Mouse (Mus musculus): ENCODE results near the gene Hoxd3. TPM values are rescaled to one million over a fixed set of nuclear protein-coding genes. Genes with fewer than 3 reads are reported as not detected.
A peak's percentile ranks its signal among the peaks of the same experiment; 100 is the strongest.

Gene Hoxd3
- polyA plus RNA-seq, 1 experiment, result 0.42 TPM

GRCm38 (mm10) chr2:74726973-74727639 is 15.4 kb downstream of the Hoxd3 start:
- 41% methylated on average over 43 of the region's 43 CpGs for WGBS
- Histone ChIP-seq H3K27ac (ENCODE audit: insufficient read depth, low read depth, low read length) (no peak overlapping the region), H3K27me3 (ENCODE audit: control insufficient read depth, insufficient read depth, low read length) (peaks cover 44% of the 10 kb centered on the region)

GRCm38 (mm10) chr2:74727640-74728302 is 16.0 kb downstream of the Hoxd3 start:
- WGBS, result 30% methylated on average over 25 of the region's 25 CpGs
- TF ChIP-seq POLR2A (IDR thresholded peaks at IDR 0.05; ENCODE audit: low read depth, low read length) (no peak), CTCF (IDR thresholded peaks at IDR 0.05; ENCODE audit: extremely low read depth, insufficient read length, insufficient replicate concordance, low read depth, low read length) (no peak)
- Histone ChIP-seq H3K27ac (ENCODE audit: insufficient read depth, low read depth, low read length) (no peak overlapping the region), H3K27me3 (ENCODE audit: control insufficient read depth, insufficient read depth, low read length) (peaks cover 49% of the 10 kb centered on the region), H3K4me3 (ENCODE audit: low read depth, low read length) (peak overlapping the region; percentile 23; the same call in 1 of the 2 replicates), H3K36me3 (ENCODE audit: control insufficient read depth, insufficient read depth, low read length) (no peaks in the 10 kb centered on the region), H3K4me1 (ENCODE audit: control insufficient read depth, insufficient read depth, insufficient read length, low read length) (peaks cover 7% of the 10 kb centered on the region)

More at GRCm38 (mm10) chr2:74726973-74727639, 15.4 kb downstream of the Hoxd3 start:
- H3K36me3 ChIP-seq (ENCODE audit: control insufficient read depth, insufficient read depth, low read length), result no peaks in the 10 kb centered on the region
- peak overlapping the region; percentile 23 for H3K4me3 ChIP-seq (ENCODE audit: low read depth, low read length)
- peaks cover 6% of the 10 kb centered on the region for H3K4me1 ChIP-seq (ENCODE audit: control insufficient read depth, insufficient read depth, insufficient read length, low read length)
- TF ChIP-seq CTCF (IDR thresholded peaks at IDR 0.05; ENCODE audit: extremely low read depth, insufficient read length, insufficient replicate concordance, low read depth, low read length), result no peak

DNA sequence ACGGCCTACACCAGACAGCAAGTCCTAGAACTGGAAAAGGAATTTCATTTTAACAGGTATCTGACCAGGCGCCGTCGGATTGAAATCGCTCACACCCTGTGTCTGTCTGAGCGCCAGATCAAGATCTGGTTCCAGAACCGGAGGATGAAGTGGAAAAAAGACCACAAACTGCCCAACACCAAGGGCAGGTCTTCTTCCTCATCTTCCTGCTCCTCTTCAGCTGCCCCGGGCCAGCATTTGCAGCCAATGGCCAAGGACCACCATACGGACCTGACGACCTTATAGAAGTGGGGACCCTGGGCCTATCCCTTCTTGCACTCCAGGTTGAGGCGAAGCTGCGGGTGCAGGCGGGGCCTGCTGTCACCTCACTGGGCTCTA is 16.6 kb downstream of the Hoxd3 start:
- no peaks in the 10 kb centered on the region for H3K36me3 ChIP-seq (ENCODE audit: control insufficient read depth, insufficient read depth, low read length)
- H3K27ac ChIP-seq (ENCODE audit: insufficient read depth, low read depth, low read length), result no peak overlapping the region
- no peak overlapping the region for H3K4me3 ChIP-seq (ENCODE audit: low read depth, low read length)
- H3K27me3 ChIP-seq (ENCODE audit: control insufficient read depth, insufficient read depth, low read length), result peaks cover 51% of the 10 kb centered on the region
- 39% methylated on average over 13 of the region's 13 CpGs for WGBS
- TF ChIP-seq CTCF (IDR thresholded peaks at IDR 0.05; ENCODE audit: extremely low read depth, insufficient read length, insufficient replicate concordance, low read depth, low read length) (no peak), POLR2A (IDR thresholded peaks at IDR 0.05; ENCODE audit: low read depth, low read length) (no peak)
- peaks cover 7% of the 10 kb centered on the region for H3K4me1 ChIP-seq (ENCODE audit: control insufficient read depth, insufficient read depth, insufficient read length, low read length)

GRCm38 (mm10) chr2:74730331-74730730 is 18.6 kb downstream of the Hoxd3 start:
- H3K27me3 ChIP-seq (ENCODE audit: control insufficient read depth, insufficient read depth, low read length), result peaks cover 66% of the 10 kb centered on the region
- no peak overlapping the region for H3K4me3 ChIP-seq (ENCODE audit: low read depth, low read length)
- no peak overlapping the region for H3K27ac ChIP-seq (ENCODE audit: insufficient read depth, low read depth, low read length)
- TF ChIP-seq POLR2A (IDR thresholded peaks at IDR 0.05; ENCODE audit: low read depth, low read length) (no peak), CTCF (IDR thresholded peaks at IDR 0.05; ENCODE audit: extremely low read depth, insufficient read length, insufficient replicate concordance, low read depth, low read length) (no peak)
- no peaks in the 10 kb centered on the region for H3K36me3 ChIP-seq (ENCODE audit: control insufficient read depth, insufficient read depth, low read length)
- H3K4me1 ChIP-seq (ENCODE audit: control insufficient read depth, insufficient read depth, insufficient read length, low read length), result peaks cover 3% of the 10 kb centered on the region; the same call in 1 of the 2 replicates
- WGBS, result 41% methylated on average over 8 of the region's 8 CpGs

DNA sequence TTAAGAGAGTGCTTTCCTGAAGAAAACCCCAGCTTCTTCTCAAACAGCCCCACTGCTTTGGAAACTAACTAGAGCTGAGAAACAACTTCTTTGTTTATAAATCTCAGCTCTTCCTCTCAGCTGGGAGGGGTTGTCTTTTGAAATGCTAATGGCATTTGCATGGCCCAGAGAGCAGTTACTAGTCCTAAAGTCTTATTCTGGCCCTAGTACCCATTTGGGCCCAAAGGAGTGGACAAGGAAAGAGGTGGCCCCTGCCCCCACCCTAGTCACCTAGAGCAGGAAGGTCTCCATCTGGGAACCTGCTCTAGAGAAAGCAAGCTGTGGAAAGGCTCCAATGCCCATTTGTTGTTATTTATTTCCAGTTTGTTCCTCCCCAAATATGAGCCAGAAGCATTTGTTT is 19.3 kb downstream of the Hoxd3 start:
- no peaks in the 10 kb centered on the region for H3K36me3 ChIP-seq (ENCODE audit: control insufficient read depth, insufficient read depth, low read length)
- H3K4me1 ChIP-seq (ENCODE audit: control insufficient read depth, insufficient read depth, insufficient read length, low read length), result peaks cover 3% of the 10 kb centered on the region; the same call in 1 of the 2 replicates
- no peak overlapping the region for H3K27ac ChIP-seq (ENCODE audit: insufficient read depth, low read depth, low read length)
- peaks cover 70% of the 10 kb centered on the region for H3K27me3 ChIP-seq (ENCODE audit: control insufficient read depth, insufficient read depth, low read length)
- TF ChIP-seq POLR2A (IDR thresholded peaks at IDR 0.05; ENCODE audit: low read depth, low read length) (no peak), CTCF (IDR thresholded peaks at IDR 0.05; ENCODE audit: extremely low read depth, insufficient read length, insufficient replicate concordance, low read depth, low read length) (no peak)
- H3K4me3 ChIP-seq (ENCODE audit: low read depth, low read length), result no peak overlapping the region

DNA sequence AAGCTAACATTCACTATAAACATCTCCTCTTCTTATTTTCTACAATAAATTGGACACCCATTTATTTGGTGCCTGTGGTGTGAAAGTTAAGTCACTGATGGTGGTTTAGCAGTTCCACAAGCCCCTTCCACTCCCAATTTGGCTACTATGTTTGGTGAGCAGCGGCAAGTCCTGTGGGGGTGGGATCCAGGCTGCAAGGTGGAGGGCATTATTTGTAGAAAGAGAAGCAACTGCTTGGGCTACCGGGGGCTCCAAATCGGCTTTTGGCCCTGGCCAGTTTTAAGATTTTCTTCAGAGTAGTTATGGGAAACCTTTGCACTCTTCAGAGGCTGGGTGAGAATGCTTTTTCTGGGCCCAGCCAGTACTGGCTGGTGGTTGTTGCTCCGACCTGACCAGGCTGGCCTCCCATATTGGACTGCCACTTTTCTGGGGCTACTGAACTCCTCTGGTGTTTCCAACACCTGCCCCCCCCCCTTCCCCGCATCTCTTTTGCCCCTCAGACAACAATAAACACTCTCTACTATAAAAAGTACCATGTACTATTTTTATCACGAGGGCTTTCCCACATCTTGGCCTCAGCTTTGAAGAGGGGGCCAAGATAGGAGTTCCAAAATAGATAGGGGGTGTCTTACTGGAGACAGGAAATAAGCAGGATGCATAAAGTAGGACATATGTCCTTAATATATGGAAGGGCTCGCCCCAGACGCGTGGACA is 20.2 kb downstream of the Hoxd3 start:
- Histone ChIP-seq H3K4me3 (ENCODE audit: low read depth, low read length) (no peak overlapping the region), H3K36me3 (ENCODE audit: control insufficient read depth, insufficient read depth, low read length) (no peaks in the 10 kb centered on the region), H3K27ac (ENCODE audit: insufficient read depth, low read depth, low read length) (no peak overlapping the region), H3K27me3 (ENCODE audit: control insufficient read depth, insufficient read depth, low read length) (peaks cover 69% of the 10 kb centered on the region), H3K4me1 (ENCODE audit: control insufficient read depth, insufficient read depth, insufficient read length, low read length) (peaks cover 3% of the 10 kb centered on the region; the same call in 1 of the 2 replicates)
- 31% methylated on average over 9 of the region's 9 CpGs for WGBS
- TF ChIP-seq CTCF (IDR thresholded peaks at IDR 0.05; ENCODE audit: extremely low read depth, insufficient read length, insufficient replicate concordance, low read depth, low read length), result no peak
- no peak for TF ChIP-seq POLR2A (IDR thresholded peaks at IDR 0.05; ENCODE audit: low read depth, low read length)

Measured in small intestine, adult 2 months (tissue).